Mouse (Mus musculus) kidney, postnatal 0 days (tissue): ENCODE data around the gene Yars. TPM values are rescaled to one million over a fixed set of nuclear protein-coding genes. Genes with fewer than 3 reads are reported as not detected.
"Not testable (repeated sequence)": the region's sequence is repeated elsewhere in the genome, so short reads cannot be mapped to it uniquely, and the experiment has no call there.

Experiments used
- ATAC-seq: fragments of 200-750 bp; cut with Nextera tagmentation; replicated peaks from 2 replicates; pipeline ENCODE4 v1.8.0; 2017; ENCODE audit warnings: low read depth, moderate number of reproducible peaks, moderate TSS enrichment, moderate library complexity; ENCODE audit not compliant: low FRiP score
- DNase-seq: peaks from one replicate; pipeline ENCODE4 v3.0.0-alpha.2; 2016; ENCODE audit warnings: low spot score
- H3K27ac ChIP-seq: fragments of 300-500 bp; sonication (generic); 2 replicates; pipeline ENCODE4 v1.5.1; 2014; ENCODE audit warnings: mild to moderate bottlenecking
- H3K27me3 ChIP-seq: fragments of 300-500 bp; sonication (generic); 2 replicates; pipeline ENCODE4 v1.6.1; 2014; ENCODE audit warnings: low read length, mixed read lengths; ENCODE audit not compliant: insufficient read depth
- H3K36me3 ChIP-seq: fragments of 300-500 bp; sonication (generic); 2 replicates; pipeline ENCODE4 v1.6.1; 2014; ENCODE audit warnings: low read length, mixed read lengths; ENCODE audit not compliant: insufficient read depth
- H3K4me1 ChIP-seq: fragments of 300-500 bp; sonication (generic); replicated peaks from 2 replicates; pipeline ENCODE4 v1.6.1; 2014; ENCODE audit warnings: antibody characterized with exemption, low read length, mixed read lengths; ENCODE audit not compliant: insufficient read depth
- H3K4me2 ChIP-seq: fragments of 300-500 bp; sonication (generic); 2 replicates; pipeline ENCODE4 v1.6.1; 2014; ENCODE audit warnings: mild to moderate bottlenecking, low read length, moderate library complexity, mixed read lengths
- H3K4me3 ChIP-seq: fragments of 300-500 bp; sonication (generic); replicated peaks from 2 replicates; pipeline ENCODE4 v1.5.1; 2014; ENCODE audit warnings: low read depth, low read length
- H3K9ac ChIP-seq: fragments of 300-500 bp; sonication (generic); 2 replicates; pipeline ENCODE4 v1.6.1; 2014; ENCODE audit warnings: low read depth, low read length
- H3K9me3 ChIP-seq: fragments of 300-500 bp; sonication (generic); replicated peaks from 2 replicates; pipeline ENCODE4 v1.6.1; 2016; ENCODE audit warnings: low read length, inconsistent platforms, mixed read lengths
- CTCF ChIP-seq: IDR thresholded peaks from 2 replicates; pipeline ENCODE4 v1.5.1; 2016; ENCODE audit warnings: antibody characterized with exemption, low read depth, mild to moderate bottlenecking, moderate library complexity
- WGBS: fragments of 180-500 bp; shearing (Covaris S2); extraction: QIAGEN DNeasy Blood & Tissue Kit; methylation state at CpG from one replicate; pipeline ENCODE4 v1.1.7; 2014; 5-methylcytosine and 5-hydroxymethylcytosine counted together
- polyA plus RNA-seq: library from polyadenylated mRNA; unstranded; fragments of >200 nt; fragmentation: Nextera tagmentation; extraction: Ambion mirVana; gene quantifications from 2 replicates; pipeline ENCODE4 v1.2.1, GENCODE M21; 2015

Yars gene
- polyA plus RNA-seq, 1 experiment from 2014 or later, result 48.9 TPM

GRCm38 (mm10) chr4:129197514-129197913 lies 8.0 kb downstream of the Yars start:
- Histone ChIP-seq H3K9me3 (no peaks in the 10 kb centered on the region), H3K27ac (no peak overlapping the region), H3K27me3 (no peaks in the 10 kb centered on the region), H3K4me1 (no peaks in the 10 kb centered on the region), H3K4me2 (no peak overlapping the region), H3K36me3 (peaks cover 43% of the 10 kb centered on the region), H3K9ac (no peak overlapping the region), H3K4me3 (no peak overlapping the region)
- DNase-seq, result no peak
- WGBS, result 79% methylated on average over 6 of the region's 6 CpGs
- TF ChIP-seq CTCF, result no peak
- no peak for ATAC-seq

- 90% methylated on average over 10 of the region's 10 CpGs for WGBS
- no peaks in the 10 kb centered on the region for H3K27me3 ChIP-seq
- no peaks in the 10 kb centered on the region for H3K9me3 ChIP-seq
- DNase-seq, result no peak
- H3K4me2 ChIP-seq, result no peak overlapping the region
- no peak for TF ChIP-seq CTCF
- no peak overlapping the region for H3K4me3 ChIP-seq
- ATAC-seq, result no peak
- H3K9ac ChIP-seq, result no peak overlapping the region
- H3K4me1 ChIP-seq, result no peaks in the 10 kb centered on the region
- H3K36me3 ChIP-seq, result peaks cover 54% of the 10 kb centered on the region
- H3K27ac ChIP-seq, result no peak overlapping the region
These were observed 15.1 kb downstream of the Yars start for GRCm38 (mm10) chr4:129204655-129205054.

GRCm38 (mm10) chr4:129206792-129207191 lies 17.2 kb downstream of the Yars start:
- Histone ChIP-seq H3K9ac (no peak overlapping the region), H3K4me2 (no peak overlapping the region), H3K4me1 (no peaks in the 10 kb centered on the region), H3K27me3 (no peaks in the 10 kb centered on the region), H3K4me3 (no peak overlapping the region), H3K36me3 (peaks cover 50% of the 10 kb centered on the region), H3K27ac (no peak overlapping the region), H3K9me3 (no peaks in the 10 kb centered on the region)
- WGBS, result 87% methylated on average over 8 of the region's 8 CpGs
- TF ChIP-seq CTCF, result no peak
- DNase-seq (no peak), ATAC-seq (no peak)

- Histone ChIP-seq H3K36me3 (peaks cover 55% of the 10 kb centered on the region), H3K4me1 (no peaks in the 10 kb centered on the region), H3K27ac (no peak overlapping the region), H3K4me3 (no peak overlapping the region), H3K9me3 (no peaks in the 10 kb centered on the region), H3K4me2 (no peak overlapping the region), H3K27me3 (no peaks in the 10 kb centered on the region), H3K9ac (no peak overlapping the region)
- TF ChIP-seq CTCF, result peak; percentile 75
- DNase-seq (peak; percentile 77), ATAC-seq (no peak)
- WGBS, result 52% methylated on average over 7 of the region's 7 CpGs
These were observed 19.9 kb downstream of the Yars start for GRCm38 (mm10) chr4:129209504-129209903.

GRCm38 (mm10) chr4:129211461-129211860 lies 21.9 kb downstream of the Yars start:
- DNase-seq (no peak), ATAC-seq (no peak)
- TF ChIP-seq CTCF, result no peak
- no peak overlapping the region for H3K4me2 ChIP-seq
- H3K27me3 ChIP-seq, result no peaks in the 10 kb centered on the region
- no peaks in the 10 kb centered on the region for H3K4me1 ChIP-seq
- no peak overlapping the region for H3K9ac ChIP-seq
- no peaks in the 10 kb centered on the region for H3K9me3 ChIP-seq
- H3K4me3 ChIP-seq, result no peak overlapping the region
- peaks cover 51% of the 10 kb centered on the region for H3K36me3 ChIP-seq
- 81% methylated on average over 4 of the region's 4 CpGs for WGBS
- H3K27ac ChIP-seq, result no peak overlapping the region

- 81% methylated on average over 3 of the region's 3 CpGs for WGBS
- not testable (repeated sequence) for H3K9ac ChIP-seq, DNase-seq, ATAC-seq, H3K4me1 ChIP-seq, H3K27me3 ChIP-seq, H3K27ac ChIP-seq, H3K4me2 ChIP-seq, H3K4me3 ChIP-seq, H3K9me3 ChIP-seq
- H3K36me3 ChIP-seq, result peaks cover 49% of the 10 kb centered on the region
- peak; percentile 63 for TF ChIP-seq CTCF
These were observed 22.9 kb downstream of the Yars start for GRCm38 (mm10) chr4:129212486-129212885.

- H3K4me2 ChIP-seq, result no peak overlapping the region
- ATAC-seq (no peak), DNase-seq (no peak)
- H3K4me1 ChIP-seq, result no peaks in the 10 kb centered on the region; the same call in 1 of the 2 replicates
- no peak for TF ChIP-seq CTCF
- H3K4me3 ChIP-seq, result no peak overlapping the region
- no peaks in the 10 kb centered on the region for H3K27me3 ChIP-seq
- H3K9ac ChIP-seq, result no peak overlapping the region
- no peak overlapping the region for H3K27ac ChIP-seq
- H3K9me3 ChIP-seq, result no peaks in the 10 kb centered on the region
- peaks cover 64% of the 10 kb centered on the region for H3K36me3 ChIP-seq
- WGBS, result 75% methylated on average over 7 of the region's 7 CpGs
These were observed 29.1 kb downstream of the Yars start for GRCm38 (mm10) chr4:129218569-129219175.
